Mouse (Mus musculus): Measurements from ENCODE around the gene Hsd17b14. TPM values are rescaled to one million over a fixed set of nuclear protein-coding genes. Genes with fewer than 3 reads are reported as not detected.

Gene Hsd17b14
- polyA plus RNA-seq, 1 experiment: 0.37 TPM

- Histone ChIP-seq H3K27ac (ENCODE audit: control insufficient read depth, insufficient read depth, low read depth, low read length) (peak overlapping the region; percentile 69), H3K27me3 (ENCODE audit: control insufficient read depth, insufficient read depth, low read length) (no peaks in the 10 kb centered on the region), H3K4me3 (ENCODE audit: control insufficient read depth, low read depth, low read length) (no peak overlapping the region), H3K4me1 (ENCODE audit: control insufficient read depth, insufficient read depth, low read length) (peaks cover 17% of the 10 kb centered on the region), H3K36me3 (ENCODE audit: control insufficient read depth, insufficient read depth, low read length) (no peaks in the 10 kb centered on the region)
- no peak for TF ChIP-seq CTCF (IDR thresholded peaks at IDR 0.05; ENCODE audit: control insufficient read depth, insufficient read depth, insufficient replicate concordance, low read depth, low read length)
- TF ChIP-seq POLR2A (IDR thresholded peaks at IDR 0.05; ENCODE audit: control insufficient read depth, low read depth, low read length): no peak
These were observed 14.1 kb downstream of the Hsd17b14 start for GRCm38 (mm10) chr7:45568601-45569473.

GRCm38 (mm10) chr7:45570103-45570741 is 15.5 kb downstream of the Hsd17b14 start, which contains the start of gene Bcat2:
Bcat2 (plus strand) TSS chr7:45570153.
- TF ChIP-seq POLR2A (IDR thresholded peaks at IDR 0.05; ENCODE audit: control insufficient read depth, low read depth, low read length) (peak; percentile 36; the same call in 1 of the 2 replicates), CTCF (IDR thresholded peaks at IDR 0.05; ENCODE audit: control insufficient read depth, insufficient read depth, insufficient replicate concordance, low read depth, low read length) (no peak)
- H3K27me3 ChIP-seq (ENCODE audit: control insufficient read depth, insufficient read depth, low read length): no peaks in the 10 kb centered on the region
- H3K27ac ChIP-seq (ENCODE audit: control insufficient read depth, insufficient read depth, low read depth, low read length): peak within 1 kb of the TSS; percentile 82
- H3K4me1 ChIP-seq (ENCODE audit: control insufficient read depth, insufficient read depth, low read length): peaks cover 17% of the 10 kb centered on the region
- H3K36me3 ChIP-seq (ENCODE audit: control insufficient read depth, insufficient read depth, low read length): no peaks in the 10 kb centered on the region
- peak within 1 kb of the TSS; percentile 85 for H3K4me3 ChIP-seq (ENCODE audit: control insufficient read depth, low read depth, low read length)

- Histone ChIP-seq H3K36me3 (ENCODE audit: control insufficient read depth, insufficient read depth, low read length) (no peaks in the 10 kb centered on the region), H3K27ac (ENCODE audit: control insufficient read depth, insufficient read depth, low read depth, low read length) (no peak overlapping the region; the same call in 1 of the 2 replicates), H3K4me1 (ENCODE audit: control insufficient read depth, insufficient read depth, low read length) (peaks cover 17% of the 10 kb centered on the region), H3K4me3 (ENCODE audit: control insufficient read depth, low read depth, low read length) (no peak overlapping the region), H3K27me3 (ENCODE audit: control insufficient read depth, insufficient read depth, low read length) (no peaks in the 10 kb centered on the region)
- TF ChIP-seq POLR2A (IDR thresholded peaks at IDR 0.05; ENCODE audit: control insufficient read depth, low read depth, low read length) (no peak), CTCF (IDR thresholded peaks at IDR 0.05; ENCODE audit: control insufficient read depth, insufficient read depth, insufficient replicate concordance, low read depth, low read length) (no peak)
These were observed 17.3 kb downstream of the Hsd17b14 start for GRCm38 (mm10) chr7:45571966-45572365.

GRCm38 (mm10) chr7:45573954-45574353 is 19.3 kb downstream of the Hsd17b14 start:
- no peak overlapping the region for H3K4me3 ChIP-seq (ENCODE audit: control insufficient read depth, low read depth, low read length)
- H3K27ac ChIP-seq (ENCODE audit: control insufficient read depth, insufficient read depth, low read depth, low read length): no peak overlapping the region
- no peaks in the 10 kb centered on the region for H3K27me3 ChIP-seq (ENCODE audit: control insufficient read depth, insufficient read depth, low read length)
- H3K36me3 ChIP-seq (ENCODE audit: control insufficient read depth, insufficient read depth, low read length): no peaks in the 10 kb centered on the region; the same call in 1 of the 2 replicates
- H3K4me1 ChIP-seq (ENCODE audit: control insufficient read depth, insufficient read depth, low read length): peaks cover 7% of the 10 kb centered on the region
- TF ChIP-seq POLR2A (IDR thresholded peaks at IDR 0.05; ENCODE audit: control insufficient read depth, low read depth, low read length) (no peak), CTCF (IDR thresholded peaks at IDR 0.05; ENCODE audit: control insufficient read depth, insufficient read depth, insufficient replicate concordance, low read depth, low read length) (no peak)

GRCm38 (mm10) chr7:45574472-45575379 is 20.0 kb downstream of the Hsd17b14 start:
- no peak overlapping the region for H3K27ac ChIP-seq (ENCODE audit: control insufficient read depth, insufficient read depth, low read depth, low read length)
- peaks cover 7% of the 10 kb centered on the region for H3K4me1 ChIP-seq (ENCODE audit: control insufficient read depth, insufficient read depth, low read length)
- no peaks in the 10 kb centered on the region; the same call in 1 of the 2 replicates for H3K36me3 ChIP-seq (ENCODE audit: control insufficient read depth, insufficient read depth, low read length)
- no peak overlapping the region for H3K4me3 ChIP-seq (ENCODE audit: control insufficient read depth, low read depth, low read length)
- TF ChIP-seq CTCF (IDR thresholded peaks at IDR 0.05; ENCODE audit: control insufficient read depth, insufficient read depth, insufficient replicate concordance, low read depth, low read length) (no peak), POLR2A (IDR thresholded peaks at IDR 0.05; ENCODE audit: control insufficient read depth, low read depth, low read length) (no peak)
- H3K27me3 ChIP-seq (ENCODE audit: control insufficient read depth, insufficient read depth, low read length): no peaks in the 10 kb centered on the region

- Histone ChIP-seq H3K4me1 (ENCODE audit: control insufficient read depth, insufficient read depth, low read length) (peaks cover 13% of the 10 kb centered on the region), H3K36me3 (ENCODE audit: control insufficient read depth, insufficient read depth, low read length) (no peaks in the 10 kb centered on the region; the same call in 1 of the 2 replicates), H3K27me3 (ENCODE audit: control insufficient read depth, insufficient read depth, low read length) (no peaks in the 10 kb centered on the region), H3K4me3 (ENCODE audit: control insufficient read depth, low read depth, low read length) (no peak overlapping the region), H3K27ac (ENCODE audit: control insufficient read depth, insufficient read depth, low read depth, low read length) (no peak overlapping the region)
- TF ChIP-seq POLR2A (IDR thresholded peaks at IDR 0.05; ENCODE audit: control insufficient read depth, low read depth, low read length) (no peak), CTCF (IDR thresholded peaks at IDR 0.05; ENCODE audit: control insufficient read depth, insufficient read depth, insufficient replicate concordance, low read depth, low read length) (no peak)
These were observed 31.2 kb downstream of the Hsd17b14 start for GRCm38 (mm10) chr7:45585923-45586322.

All from testis, adult 2 months (tissue).